Mouse (Mus musculus) gastrocnemius, adult 2 months (tissue): ENCODE data around the gene C8g. TPM values are rescaled to one million over a fixed set of nuclear protein-coding genes. Genes with fewer than 3 reads are reported as not detected.

Experiments
- DNase-seq: peaks from one replicate; pipeline ENCODE4 v3.0.0; 2022
- H3K27ac ChIP-seq: fragments of 200-600 bp; 2 replicates; pipeline ENCODE4 v1.8.1; 2022; ENCODE audit warnings: mild to moderate bottlenecking
- H3K4me3 ChIP-seq: fragments of 200-600 bp; 2 replicates; pipeline ENCODE4 v1.8.1; 2022; ENCODE audit warnings: mild to moderate bottlenecking, moderate library complexity
- CTCF ChIP-seq: fragments of 200-600 bp; IDR thresholded peaks from 2 replicates; pipeline ENCODE4 v1.8.1; 2022; ENCODE audit warnings: antibody characterized with exemption, mild to moderate bottlenecking, moderate library complexity
- intact Hi-C: fragments of 180-260 bp; cut with DNase I; formaldehyde crosslinking; loops from one replicate; pipeline ENCODE4 v1.15.1; 2025
- total RNA-seq, 2 experiments: library from RNA; stranded (reverse); gene quantifications; 2 replicates each; pipeline ENCODE4 v1.2.3; 2021

C8g gene
- total RNA-seq, 2 experiments from 2014 or later, result 1.1 to 1.6 TPM

DNA sequence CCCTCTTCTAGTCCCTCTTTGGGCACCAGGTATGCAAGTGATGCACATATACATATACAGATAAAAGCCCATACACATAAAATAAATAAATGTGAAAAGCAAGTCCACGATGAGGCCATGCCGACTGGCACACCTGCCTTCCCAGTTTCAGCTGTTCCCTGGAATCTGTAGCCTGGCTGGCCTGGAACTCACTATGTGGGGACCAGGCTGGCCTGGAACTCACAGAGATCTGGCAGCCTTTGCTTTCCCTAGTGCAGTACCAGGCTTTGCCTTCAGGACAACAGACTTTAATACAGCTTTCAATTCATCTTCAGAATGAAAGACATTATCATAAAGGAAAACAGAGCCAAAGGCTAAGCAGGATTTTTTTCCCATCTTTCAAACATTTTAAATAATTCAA lies 32.2 kb upstream of the C8g start:
- intact Hi-C loops, result no loop called here
- DNase-seq, result no peak
- peak; percentile 24; the same call in 1 of the 2 replicates for TF ChIP-seq CTCF
- H3K4me3 ChIP-seq, result no peak overlapping the region
- peak overlapping the region; percentile 89 for H3K27ac ChIP-seq

DNA sequence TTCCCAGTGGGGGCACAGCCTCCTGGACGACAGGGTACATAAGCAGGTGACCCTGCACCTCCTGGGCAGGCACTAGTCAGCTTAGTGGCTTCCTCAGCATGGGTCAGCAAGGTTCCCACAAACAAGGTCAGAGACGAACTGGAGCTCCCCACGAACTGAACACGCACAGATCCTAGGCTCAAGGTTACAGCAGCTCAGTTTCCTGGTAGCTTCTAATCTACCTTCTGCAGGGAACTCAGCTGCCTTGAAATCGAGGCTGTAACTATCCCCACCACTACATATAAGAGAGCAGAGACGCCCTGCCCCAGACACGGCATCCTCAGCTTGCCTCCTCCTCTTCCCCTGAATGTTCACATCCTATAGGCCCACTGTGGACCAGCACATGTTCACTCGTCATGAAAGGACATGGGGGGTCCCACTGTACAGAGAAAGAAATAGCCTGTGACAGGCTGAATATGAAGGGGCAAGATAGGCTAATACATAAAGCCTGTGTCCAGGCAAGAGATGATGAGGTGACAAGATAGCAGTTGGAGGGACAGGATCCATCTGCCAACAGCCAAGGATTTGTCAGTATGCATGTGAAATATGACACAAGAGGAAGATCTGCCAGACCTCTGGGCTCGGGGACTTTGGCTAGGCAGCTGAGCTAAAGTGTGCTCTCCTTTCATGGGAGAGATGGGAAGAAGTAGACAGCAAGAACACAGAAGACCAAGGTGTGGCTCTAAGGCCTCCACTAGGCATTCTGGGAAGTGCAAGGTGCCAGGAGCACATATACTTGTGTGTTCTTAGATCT lies 25.2 kb upstream of the C8g start:
- no peak for TF ChIP-seq CTCF
- peak; percentile 61 for DNase-seq
- Histone ChIP-seq H3K4me3 (no peak overlapping the region), H3K27ac (peak overlapping the region; percentile 53)
- intact Hi-C loops, result no loop called here

DNA sequence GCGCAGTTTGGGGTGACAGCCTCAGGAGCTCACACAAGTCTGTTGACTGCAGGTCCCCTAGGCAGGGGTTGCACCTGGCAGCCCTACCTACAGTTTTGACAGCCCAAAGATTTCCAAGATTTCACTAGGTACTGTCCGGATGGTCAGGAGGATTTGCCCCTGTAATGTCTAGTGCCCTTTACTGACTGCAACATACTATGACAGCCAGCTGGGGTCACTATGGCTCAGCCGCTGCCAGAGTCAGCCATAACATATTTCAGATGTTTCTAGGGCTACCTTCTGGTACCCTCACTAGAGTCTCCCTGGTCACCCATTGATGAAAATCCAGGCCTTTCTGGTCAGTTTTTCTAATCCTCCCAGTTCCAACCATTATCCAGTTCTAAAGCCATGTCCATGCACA lies 8.4 kb upstream of the C8g start:
- DNase-seq, result no peak
- intact Hi-C loops, result loop anchor here (2.0 kb wide), 2 partner anchors 41 to 71 kb away; partner anchors contain the start of gene Ajm1
- TF ChIP-seq CTCF, result peak; percentile 56
- H3K27ac ChIP-seq, result no peak overlapping the region
- no peak overlapping the region for H3K4me3 ChIP-seq

DNA sequence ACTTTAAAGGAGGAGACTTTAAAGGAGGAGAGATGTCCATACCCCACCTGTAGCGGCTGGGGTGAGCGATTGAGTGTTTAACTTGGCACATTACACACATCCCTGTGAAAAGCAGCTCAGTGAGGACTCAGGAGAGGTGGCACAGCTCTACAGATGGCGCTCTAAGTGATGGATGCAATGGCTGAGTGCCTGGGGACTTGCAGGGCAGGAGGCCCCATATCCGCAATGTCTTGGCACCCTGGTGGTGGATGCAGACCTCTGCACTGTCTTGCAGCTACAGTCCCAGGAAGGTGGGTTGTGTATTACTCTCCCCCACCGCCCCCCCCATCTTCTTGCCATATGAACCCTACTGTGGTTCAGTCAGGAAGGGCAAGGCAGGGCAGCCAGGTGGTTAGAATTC lies 5.4 kb upstream of the C8g start:
- intact Hi-C loops, result no loop called here
- peak; percentile 6; the same call in 1 of the 2 replicates for TF ChIP-seq CTCF
- no peak overlapping the region for H3K4me3 ChIP-seq

DNA sequence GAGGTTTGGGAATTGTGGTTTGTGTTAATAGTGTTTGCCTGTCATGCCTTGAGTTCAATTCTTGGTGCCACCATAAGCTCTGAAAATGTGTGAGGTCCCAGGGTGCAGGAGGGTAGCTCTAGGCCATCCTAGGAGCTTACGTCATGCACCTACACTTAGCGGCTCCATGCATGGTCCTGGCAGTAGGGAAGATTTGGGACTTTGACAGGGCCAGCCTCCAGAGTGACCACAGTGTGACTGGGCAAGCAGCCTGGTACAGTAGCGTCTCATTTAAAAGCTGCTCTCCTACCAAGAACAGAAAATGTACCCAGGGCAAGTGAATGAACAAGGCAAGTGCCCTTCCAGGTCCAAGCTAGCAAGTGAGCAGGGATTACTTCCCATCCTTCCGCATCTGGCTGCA lies 4.3 kb upstream of the C8g start:
- Histone ChIP-seq H3K27ac (no peak overlapping the region), H3K4me3 (no peak overlapping the region)
- DNase-seq, result no peak
- intact Hi-C loops, result no loop called here
- no peak for TF ChIP-seq CTCF

More for the DNA sequence above, 5.4 kb upstream of the C8g start:
- no peak for DNase-seq
- no peak overlapping the region for H3K27ac ChIP-seq

DNA sequence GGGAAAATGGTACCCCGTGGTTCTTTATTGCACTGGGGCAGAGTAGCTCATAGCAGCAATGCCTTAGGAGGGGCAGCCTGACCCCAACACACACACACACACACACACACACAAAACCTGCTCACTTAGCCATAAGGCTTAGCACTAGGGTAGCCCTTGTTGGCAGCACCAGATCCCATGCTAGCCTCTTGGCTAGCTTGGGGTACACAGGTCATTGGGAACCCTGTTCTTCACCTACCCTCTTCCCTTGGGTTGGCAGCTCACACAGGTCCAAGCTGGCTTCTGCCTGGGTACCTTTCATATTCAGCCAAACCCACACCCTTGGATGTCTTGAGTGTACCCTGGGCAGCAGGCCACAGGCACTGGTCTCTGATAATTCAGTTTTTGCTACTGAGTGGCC lies 3.5 kb upstream of the C8g start:
- Histone ChIP-seq H3K27ac (no peak overlapping the region), H3K4me3 (no peak overlapping the region)
- no peak for TF ChIP-seq CTCF
- no peak for DNase-seq
- intact Hi-C loops, result no loop called here

DNA sequence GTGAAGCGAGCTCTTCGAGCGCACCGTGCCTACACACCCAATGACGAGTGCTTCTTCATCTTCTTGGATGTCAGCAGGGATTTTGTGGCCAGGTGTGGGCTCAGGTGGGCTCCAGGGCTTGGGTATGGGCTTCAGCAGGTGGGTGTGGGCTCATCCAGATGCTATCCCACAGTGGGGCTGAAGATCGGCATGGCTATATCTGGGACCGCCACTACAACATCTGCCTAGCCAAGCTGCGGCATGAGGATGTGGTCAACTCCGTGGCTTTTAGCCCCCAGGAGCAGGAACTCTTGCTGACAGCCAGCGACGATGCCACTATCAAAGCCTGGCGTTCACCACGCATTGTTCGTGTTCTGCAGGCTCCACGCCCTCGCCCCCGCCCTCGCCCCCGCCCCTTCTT lies 3.0 kb upstream of the C8g start:
- intact Hi-C loops, result no loop called here
- no peak for TF ChIP-seq CTCF

DNA sequence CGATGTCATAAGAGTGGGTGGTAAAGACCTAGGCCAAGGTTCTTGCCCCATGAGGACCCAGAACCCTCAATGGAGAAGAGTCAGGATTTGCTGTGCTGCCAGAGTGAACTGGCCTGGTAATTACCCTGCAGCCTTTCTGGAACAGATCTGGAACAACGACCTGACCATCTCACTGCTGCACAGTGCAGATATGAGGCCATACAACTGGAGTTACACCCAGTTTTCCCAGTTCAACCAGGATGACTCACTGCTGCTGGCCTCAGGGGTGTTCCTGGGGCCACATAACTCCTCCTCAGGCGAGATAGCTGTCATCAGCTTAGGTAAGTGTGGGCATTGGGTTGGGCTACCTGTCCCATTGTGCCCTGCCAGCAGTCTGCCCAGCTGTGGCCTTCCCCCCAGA lies 1.2 kb upstream of the C8g start:
- no peak for TF ChIP-seq CTCF
- DNase-seq, result no peak
- Histone ChIP-seq H3K27ac (no peak overlapping the region), H3K4me3 (no peak overlapping the region)
- intact Hi-C loops, result no loop called here

More for the DNA sequence above, 3.0 kb upstream of the C8g start:
- DNase-seq, result no peak
- H3K4me3 ChIP-seq, result no peak overlapping the region
- no peak overlapping the region for H3K27ac ChIP-seq

DNA sequence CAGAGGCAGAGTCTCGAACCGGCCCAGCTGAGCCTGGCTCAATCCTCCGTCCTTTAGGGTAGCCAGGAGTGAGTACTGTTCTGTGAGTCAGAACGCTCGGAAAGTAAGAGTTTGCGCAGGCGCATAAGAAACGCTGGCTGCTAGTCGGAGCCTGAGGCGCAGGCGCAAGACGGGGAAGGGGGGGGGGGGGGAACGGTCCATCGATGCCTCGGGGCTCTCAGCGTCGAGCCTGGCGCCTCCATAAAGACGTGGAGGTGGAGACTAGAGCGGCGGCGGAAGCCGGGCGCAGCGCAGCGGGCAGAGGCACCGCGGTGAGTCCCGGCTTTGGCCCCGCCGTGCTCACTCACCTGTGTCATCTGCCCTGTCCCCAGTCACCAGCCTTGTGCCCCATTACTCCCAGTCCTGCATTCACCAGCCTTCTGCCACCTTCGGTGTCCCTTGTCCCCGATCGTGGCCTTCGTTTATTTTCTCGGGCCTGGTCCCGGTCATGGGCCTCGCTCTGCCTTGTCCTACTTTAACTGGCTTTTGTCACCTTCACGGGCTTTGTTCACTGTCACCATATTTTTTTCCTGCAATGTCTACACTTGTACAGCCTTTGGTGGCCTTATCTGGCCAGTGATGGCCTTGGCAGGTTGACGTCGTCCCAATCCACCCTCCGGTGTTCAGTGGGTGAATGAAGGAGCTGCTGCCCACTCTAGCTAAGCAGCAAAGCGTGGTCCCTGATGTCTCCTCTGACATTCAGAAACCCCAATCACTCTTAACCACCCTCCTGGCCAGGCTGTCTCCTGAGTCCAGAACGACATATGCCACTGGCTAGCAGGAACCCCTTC lies 728 bp downstream of the C8g start, which contains the start of gene Fbxw5:
Gene Fbxw5, plus strand, starts transcription at position 175 of the 830 bp plus-strand sequence.
- TF ChIP-seq CTCF, result peak; percentile 1; the same call in 1 of the 2 replicates
- H3K27ac ChIP-seq, result peak within 1 kb of the TSS; percentile 97
- DNase-seq, result peak; percentile 92
- peak within 1 kb of the TSS; percentile 84 for H3K4me3 ChIP-seq
- intact Hi-C loops, result no loop called here

DNA sequence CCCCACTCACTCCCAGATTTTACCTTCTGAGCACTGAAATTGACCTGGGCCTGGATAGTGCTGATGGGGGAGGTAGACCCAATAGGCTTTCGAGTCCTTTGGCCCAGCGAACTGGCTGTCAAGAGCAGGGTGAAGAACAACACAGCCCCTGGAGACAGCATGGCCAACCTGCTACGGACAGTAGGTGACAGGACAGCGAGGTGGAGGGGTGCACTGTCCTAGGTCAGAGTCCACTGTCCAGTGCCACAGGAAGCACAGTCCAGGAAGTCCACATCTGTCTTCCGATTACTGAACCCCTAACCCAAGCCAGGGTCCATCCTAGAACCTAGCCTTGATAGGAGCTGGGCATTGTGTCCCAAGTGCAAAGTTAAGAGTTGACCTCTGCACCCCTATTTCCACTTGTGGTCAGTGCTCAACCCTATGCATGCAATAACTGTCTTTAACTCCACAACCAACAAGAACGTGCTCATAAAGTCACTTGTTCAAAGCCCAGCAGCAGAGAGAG lies 1.4 kb downstream of the C8g start:
- TF ChIP-seq CTCF, result no peak
- Histone ChIP-seq H3K4me3 (peak overlapping the region; percentile 84), H3K27ac (peak overlapping the region; percentile 97)
- DNase-seq, result no peak
- intact Hi-C loops, result no loop called here

DNA sequence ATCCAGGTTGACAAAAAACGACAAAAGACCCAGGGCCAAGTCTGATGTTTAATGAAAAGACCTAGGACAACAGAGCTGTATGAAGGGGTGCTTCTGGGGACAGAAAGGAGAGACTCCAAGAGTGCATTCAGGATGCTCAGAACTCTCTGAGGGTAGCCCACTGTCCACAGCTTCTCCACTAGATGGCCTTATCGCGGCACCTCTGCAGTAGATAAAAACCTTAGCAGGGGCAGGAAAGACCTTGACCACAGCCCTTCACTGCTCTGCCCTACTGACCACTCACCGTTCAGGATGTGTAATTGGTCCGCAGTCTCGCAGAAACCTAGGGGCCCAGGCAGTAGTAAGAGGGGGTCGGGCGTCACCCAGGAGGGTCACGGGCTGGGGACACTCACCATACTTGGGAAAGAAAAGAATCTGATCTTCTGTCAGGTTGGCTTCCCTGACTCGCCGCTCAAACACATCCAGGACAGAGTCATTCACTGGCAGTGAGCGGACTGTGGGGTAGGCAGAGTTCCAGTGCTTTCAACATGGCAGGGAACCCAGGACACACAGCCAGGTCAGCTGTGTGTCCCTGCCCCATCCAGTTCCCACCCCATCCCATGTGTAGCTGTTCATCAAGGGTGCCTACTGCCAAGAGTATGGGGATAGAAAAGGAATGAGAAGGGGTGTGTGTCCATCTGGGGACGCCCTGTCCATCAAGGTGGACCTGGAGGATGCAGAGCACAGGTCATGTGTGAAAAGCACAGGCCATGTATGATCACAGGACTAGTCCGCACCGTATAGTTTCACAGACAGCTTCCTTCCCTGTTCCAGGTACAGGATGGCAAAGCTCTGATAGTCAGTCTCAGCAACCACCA lies 2.7 kb downstream of the C8g start:
- no peak overlapping the region for H3K4me3 ChIP-seq
- TF ChIP-seq CTCF, result peak; percentile 31
- no peak for DNase-seq
- H3K27ac ChIP-seq, result no peak overlapping the region
- intact Hi-C loops, result no loop called here
